19 mouse cellular contexts compared by ENCODE assay signal in the genomic region with DNA sequence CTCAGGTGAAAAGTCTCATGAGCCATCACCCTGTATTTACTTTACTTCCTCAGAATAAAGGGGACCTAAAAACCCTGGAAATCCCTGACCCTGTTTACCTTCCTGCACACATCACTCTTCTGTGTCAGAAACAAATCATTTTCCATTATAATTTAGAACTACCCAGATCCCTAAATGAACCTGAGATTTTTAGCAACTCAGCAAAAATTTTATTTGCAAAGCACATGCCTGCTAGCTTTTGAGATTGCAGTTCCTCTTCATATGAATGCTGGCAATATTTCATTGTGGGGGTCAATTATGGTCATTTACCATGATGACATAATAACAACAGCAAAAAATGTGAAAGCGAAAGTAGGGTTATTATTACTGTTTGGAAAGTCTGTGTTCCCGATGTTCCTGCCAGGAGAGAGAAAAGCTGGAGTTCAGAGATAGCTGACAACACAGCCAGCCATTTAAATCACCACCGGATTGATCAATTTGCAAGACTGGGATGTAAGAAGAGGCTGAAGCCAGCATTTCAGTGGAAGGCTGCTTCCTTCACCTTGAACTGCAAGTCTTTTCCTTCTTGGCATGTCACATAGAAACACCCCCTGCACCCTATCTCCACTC.
DNase-seq lines count a peak whose midpoint lies in the region; TF ChIP-seq lines count a peak whose summit lies in the region.
"Had no signal": no experiment of that assay in that cellular context is flagged by ENCODE, and none has a peak within 500 bp of the region (broad histone marks: within the 10 kb centered on the region; RNA-seq: fewer than 3 reads in every experiment).

No protein-coding gene starts in this region.

- TF ChIP-seq CTCF in layer of hippocampus, adult 2 months (conservative IDR thresholded peaks at IDR 0.05): no peak
- TF ChIP-seq CTCF in CH12.LX (conservative IDR thresholded peaks at IDR 0.05 in 1 of 2, IDR thresholded peaks at IDR 0.05 in 1 of 2; ENCODE audit: low read depth in 2 of 2, low read length in 2 of 2): no peak
- TF ChIP-seq CTCF in MEL (IDR thresholded peaks at IDR 0.05 in 2 of 3, conservative IDR thresholded peaks at IDR 0.05 in 1 of 3; ENCODE audit: control insufficient read depth in 1 of 3, insufficient read depth in 1 of 3, low read depth in 2 of 3, low read length in 3 of 3, poor library complexity in 1 of 3, severe bottlenecking in 1 of 3): no peak
- no peak for TF ChIP-seq CTCF in olfactory bulb, adult 2 months (IDR thresholded peaks at IDR 0.05; ENCODE audit: insufficient read depth, low read depth, low read length)

- H3K27ac ChIP-seq in layer of hippocampus, adult 2 months: peak overlapping the region; percentile 82
- H3K27ac ChIP-seq in CH12.LX (ENCODE audit: insufficient read depth, low read depth) (no peak overlapping the region), MEL (ENCODE audit: control insufficient read depth, low read depth, low read length) (no peak overlapping the region)
- H3K27ac ChIP-seq in olfactory bulb, adult 2 months (ENCODE audit: insufficient read depth, low read depth, low read length): peak overlapping the region; percentile 77
- H3K27ac ChIP-seq: embryonic facial prominence, embryonic 13.5 days; forebrain, embryonic 13.5 days; heart, embryonic 10.5 days; hindbrain, embryonic 12.5 days had no signal

- no peak for TF ChIP-seq RAD21 in CH12.LX (IDR thresholded peaks at IDR 0.05; ENCODE audit: low read depth, low read length)
- TF ChIP-seq RAD21 in MEL (IDR thresholded peaks at IDR 0.05; ENCODE audit: low read depth, low read length): no peak

- in situ Hi-C loops in CH12.LX (cut with MboI; ENCODE audit: low pct_ligation_motif_present, low pct_unique_long_range_greater_than_20kb, low sequenced_read_pairs): no loop called here

- 19% methylated on average over 3 of the region's 3 CpGs for WGBS in olfactory bulb, adult 2 months

- H3K4me1 ChIP-seq in CH12.LX (ENCODE audit: control insufficient read depth in 1 of 2, insufficient read depth in 2 of 2) (no peaks in the 10 kb centered on the region), MEL (ENCODE audit: control insufficient read depth in 1 of 2, insufficient read depth in 2 of 2, low read length in 2 of 2) (no peaks in the 10 kb centered on the region)
- H3K4me1 ChIP-seq in olfactory bulb, adult 2 months (ENCODE audit: control insufficient read depth, insufficient read depth, low read length): peaks cover 3% of the 10 kb centered on the region; the same call in 1 of the 2 replicates
- H3K4me1 ChIP-seq: embryonic facial prominence, embryonic 13.5 days; heart, embryonic 10.5 days; hindbrain, embryonic 12.5 days had no signal

- no peak overlapping the region for H3K4me3 ChIP-seq in layer of hippocampus, adult 2 months
- H3K4me3 ChIP-seq in CH12.LX (replicated peaks in 1 of 3; ENCODE audit: low read depth in 2 of 3, low read length in 2 of 3, poor library complexity in 1 of 3) (no peak overlapping the region), MEL (ENCODE audit: control insufficient read depth in 1 of 2, insufficient read depth in 1 of 2, low read depth in 2 of 2, low read length in 2 of 2) (no peak overlapping the region)
- H3K4me3 ChIP-seq in olfactory bulb, adult 2 months (ENCODE audit: insufficient read depth, low read depth, low read length): no peak overlapping the region
- H3K4me3 ChIP-seq: embryonic facial prominence, embryonic 13.5 days; forebrain, embryonic 13.5 days; heart, embryonic 10.5 days; hindbrain, embryonic 12.5 days had no signal

- H3K79me2 ChIP-seq in CH12.LX (replicated peaks; ENCODE audit: control insufficient read depth, extremely low read depth, insufficient read depth, poor library complexity, severe bottlenecking) (no peaks in the 10 kb centered on the region), MEL (ENCODE audit: control insufficient read depth, insufficient read depth, low read length, poor library complexity) (no peaks in the 10 kb centered on the region)

- no peak for DNase-seq in layer of hippocampus, adult 2 months (ENCODE audit: low spot score in 2 of 2)
- DNase-seq in layer of hippocampus, adult 11-12 months (ENCODE audit: low spot score): no peak
- DNase-seq in CH12.LX (ENCODE audit: extremely low read depth) (no peak), MEL (ENCODE audit: low read depth, low spot score) (no peak)
- no peak for DNase-seq in thymus, adult 18-20 months
- DNase-seq: adrenal gland, postnatal 10 days; cerebellum, adult 18-20 months; cerebellum, adult 9-11 months; cerebellum, postnatal 36 days; gastrocnemius, postnatal 10 days; heart, adult 18-20 months; heart, postnatal 10 days; heart, postnatal 4 days had no signal

- peak overlapping the region; percentile 44 for H3K4me2 ChIP-seq in CH12.LX (ENCODE audit: insufficient read depth, low read depth, poor library complexity, severe bottlenecking)
- H3K4me2 ChIP-seq: embryonic facial prominence, embryonic 13.5 days; forebrain, embryonic 13.5 days; hindbrain, embryonic 12.5 days had no signal

- no peak for TF ChIP-seq POLR2A in CH12.LX (IDR thresholded peaks at IDR 0.05; ENCODE audit: low read depth, low read length)
- no peak for TF ChIP-seq POLR2A in MEL (IDR thresholded peaks at IDR 0.05; ENCODE audit: control insufficient read depth in 1 of 2, insufficient read depth in 1 of 2, low read depth in 1 of 2, low read length in 2 of 2, poor library complexity in 1 of 2)
- no peak for TF ChIP-seq POLR2A in olfactory bulb, adult 2 months (IDR thresholded peaks at IDR 0.05; ENCODE audit: insufficient read depth, low read depth, low read length)

- H3K9me3 ChIP-seq in CH12.LX (replicated peaks; ENCODE audit: low read length) (no peaks in the 10 kb centered on the region), MEL (replicated peaks; ENCODE audit: insufficient read depth, low read length) (no peaks in the 10 kb centered on the region)
- H3K9me3 ChIP-seq: embryonic facial prominence, embryonic 13.5 days; forebrain, embryonic 13.5 days; G1E; heart, embryonic 10.5 days; hindbrain, embryonic 12.5 days had no signal

- dilution Hi-C loops in CH12.LX (cut with MboI; ENCODE audit: extremely low pct_ligation_motif_present, extremely low pct_unique_long_range_greater_than_20kb, low sequenced_read_pairs): no loop called here

- H3K9ac ChIP-seq in CH12.LX (ENCODE audit: insufficient read depth, low read depth) (no peak overlapping the region), MEL (ENCODE audit: control insufficient read depth, low read depth, low read length, poor library complexity, severe bottlenecking) (no peak overlapping the region)
- H3K9ac ChIP-seq: embryonic facial prominence, embryonic 13.5 days; forebrain, embryonic 13.5 days; hindbrain, embryonic 12.5 days had no signal

- H3K27me3 ChIP-seq in CH12.LX (replicated peaks): no peaks in the 10 kb centered on the region
- H3K27me3 ChIP-seq in MEL (ENCODE audit: control insufficient read depth in 1 of 2, insufficient read depth in 2 of 2, low read length in 2 of 2): no peaks in the 10 kb centered on the region
- H3K27me3 ChIP-seq: embryonic facial prominence, embryonic 13.5 days; forebrain, embryonic 13.5 days; hindbrain, embryonic 12.5 days had no signal

- no peaks in the 10 kb centered on the region for H3K36me3 ChIP-seq in CH12.LX (replicated peaks in 1 of 2; ENCODE audit: control insufficient read depth in 1 of 2, insufficient read depth in 1 of 2, low read length in 1 of 2)
- H3K36me3 ChIP-seq in MEL (ENCODE audit: control insufficient read depth in 1 of 2, insufficient read depth in 2 of 2, low read length in 2 of 2): no peaks in the 10 kb centered on the region
- H3K36me3 ChIP-seq: embryonic facial prominence, embryonic 13.5 days; G1E; heart, embryonic 10.5 days; hindbrain, embryonic 12.5 days had no signal

- no peak for TF ChIP-seq EP300 in CH12.LX (IDR thresholded peaks at IDR 0.05; ENCODE audit: low read length)
- no peak for TF ChIP-seq EP300 in MEL (IDR thresholded peaks at IDR 0.05; ENCODE audit: low read depth in 1 of 2, low read length in 2 of 2)

TF ChIP-seq in CH12.LX, 34 proteins besides CTCF, POLR2A, EP300 and RAD21:
- TF ChIP-seq MAFK (IDR thresholded peaks at IDR 0.05; ENCODE audit: insufficient replicate concordance, low read length) (peak; percentile 88), MYC (IDR thresholded peaks at IDR 0.05; ENCODE audit: low read depth, low read length) (no peak), NRF1 (IDR thresholded peaks at IDR 0.05; ENCODE audit: low read depth, low read length) (no peak)
TF ChIP-seq in CH12.LX: peak in this region for 1.

TF ChIP-seq in MEL, 35 proteins besides CTCF, POLR2A, EP300 and RAD21:
- TF ChIP-seq TBP (IDR thresholded peaks at IDR 0.05; ENCODE audit: low read depth, low read length) (no peak), MAFK (IDR thresholded peaks at IDR 0.05; ENCODE audit: borderline replicate concordance, low read depth, low read length) (0 out of 2 replicates have a peak, but pooled peaks have one; percentile 22), ZKSCAN1 (IDR thresholded peaks at IDR 0.05; ENCODE audit: low read depth, low read length) (no peak), ZMIZ1 (IDR thresholded peaks at IDR 0.05; ENCODE audit: low read depth, low read length) (no peak)

Comparison
In these comparisons a context has a peak if more than half of its experiments do, and no peak if none do; other contexts are left out.
1. H3K27ac ChIP-seq: peak in layer of hippocampus, adult 2 months (single experiment) and olfactory bulb, adult 2 months (single experiment); none in CH12.LX (single experiment) and MEL (single experiment).